Mouse (Mus musculus) ovary, adult 2 months (tissue): ENCODE measurements around the gene Rec8. TPM values are rescaled to one million over a fixed set of nuclear protein-coding genes. Genes with fewer than 3 reads are reported as not detected.

ENCODE experiments used
- polyA plus RNA-seq: library from polyadenylated mRNA; depleted of rRNA; stranded (reverse); fragments of >200 nt; gene quantifications from 2 replicates; pipeline ENCODE4 v1.2.3, GENCODE M21; 2012; rRNA removed

The Rec8 gene
- 6.2 and 9.8 TPM in 2 replicates for polyA plus RNA-seq

DNA sequence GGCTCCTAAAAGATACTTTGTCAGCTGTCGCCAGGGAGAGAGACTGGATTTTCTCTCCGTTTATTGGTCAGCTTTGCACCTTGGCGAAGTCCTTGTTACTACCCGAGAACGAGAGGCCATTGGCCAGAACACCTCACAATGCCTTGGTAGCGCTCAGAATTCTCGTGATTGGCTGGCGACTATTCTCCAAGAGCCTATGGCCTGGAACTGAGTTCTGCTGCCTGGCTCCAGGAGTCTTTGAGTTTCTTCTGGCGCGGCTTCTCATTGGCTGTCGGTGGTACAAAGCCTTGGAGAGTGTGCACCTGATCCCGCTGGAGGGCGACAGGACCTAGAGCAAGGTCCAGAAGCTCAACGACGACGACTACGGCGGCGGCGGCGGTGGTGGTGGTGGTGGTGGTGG is at the start of gene Rec8:
Rec8 (plus strand) TSS at position 216 of the 400 bp plus-strand sequence.

DNA sequence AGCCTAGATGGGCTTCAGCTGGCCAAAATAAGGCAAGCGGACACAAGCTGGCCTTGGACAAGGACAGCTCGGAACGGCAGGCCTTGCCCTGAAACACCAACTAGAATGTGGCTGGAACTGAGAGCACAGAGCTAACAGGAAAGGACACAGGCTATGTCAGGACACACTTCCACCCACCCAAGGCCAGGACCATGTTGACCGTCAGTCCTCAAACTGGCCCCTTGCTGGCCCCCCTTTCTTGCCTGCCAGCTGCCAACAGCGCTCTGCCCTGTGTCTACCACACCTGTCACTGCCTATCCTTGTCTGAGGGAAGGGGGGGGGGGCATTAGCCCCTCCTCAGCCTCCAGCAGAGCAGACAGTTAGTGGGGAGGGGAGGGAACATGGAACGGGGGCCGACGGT is 42.5 kb upstream of the Rec8 start, which contains the start of gene Fitm1:
Fitm1 (plus strand) TSS at position 316 of the 400 bp plus-strand sequence.

DNA sequence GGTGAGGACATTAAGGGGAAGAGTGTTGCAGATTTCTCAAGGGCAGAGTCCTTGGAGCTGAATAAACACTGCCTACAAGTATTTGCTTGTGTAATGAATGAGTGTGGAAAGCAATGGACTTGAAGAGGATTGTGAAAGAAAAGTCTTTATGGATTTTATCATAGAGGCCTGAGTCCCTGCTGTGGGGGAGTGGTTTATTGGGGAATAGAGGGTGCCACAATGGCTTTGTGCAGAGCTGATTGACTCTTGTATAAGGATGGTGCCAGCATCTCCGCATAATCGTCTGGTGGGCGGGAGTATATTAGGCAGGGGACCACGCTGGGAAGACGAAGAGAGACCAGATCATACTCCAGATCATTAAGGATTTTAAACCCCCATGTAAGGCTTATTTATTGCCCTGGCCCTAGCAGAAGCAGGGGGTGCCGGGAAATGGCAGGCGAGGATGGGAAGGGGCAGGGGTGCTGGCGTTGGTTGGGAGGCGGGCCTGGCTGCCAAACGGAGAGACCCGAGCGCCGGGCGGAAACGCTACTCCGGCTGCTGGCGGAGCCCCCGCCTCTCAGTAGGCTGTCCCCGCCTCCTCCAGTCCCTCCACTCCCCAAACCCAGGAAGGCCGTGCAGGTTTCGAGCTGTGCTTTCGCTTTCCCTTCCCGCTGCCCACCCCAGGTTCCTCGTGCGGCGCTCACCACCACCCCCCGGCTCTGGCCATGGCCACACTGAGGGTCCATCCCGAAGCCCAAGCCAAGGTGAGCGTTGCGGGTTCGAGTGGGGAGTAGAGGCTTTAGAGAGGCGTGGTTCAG is 39.8 kb upstream of the Rec8 start, which contains the start of gene Psme1:
Psme1 (plus strand) TSS at position 253 of the 797 bp plus-strand sequence.

DNA sequence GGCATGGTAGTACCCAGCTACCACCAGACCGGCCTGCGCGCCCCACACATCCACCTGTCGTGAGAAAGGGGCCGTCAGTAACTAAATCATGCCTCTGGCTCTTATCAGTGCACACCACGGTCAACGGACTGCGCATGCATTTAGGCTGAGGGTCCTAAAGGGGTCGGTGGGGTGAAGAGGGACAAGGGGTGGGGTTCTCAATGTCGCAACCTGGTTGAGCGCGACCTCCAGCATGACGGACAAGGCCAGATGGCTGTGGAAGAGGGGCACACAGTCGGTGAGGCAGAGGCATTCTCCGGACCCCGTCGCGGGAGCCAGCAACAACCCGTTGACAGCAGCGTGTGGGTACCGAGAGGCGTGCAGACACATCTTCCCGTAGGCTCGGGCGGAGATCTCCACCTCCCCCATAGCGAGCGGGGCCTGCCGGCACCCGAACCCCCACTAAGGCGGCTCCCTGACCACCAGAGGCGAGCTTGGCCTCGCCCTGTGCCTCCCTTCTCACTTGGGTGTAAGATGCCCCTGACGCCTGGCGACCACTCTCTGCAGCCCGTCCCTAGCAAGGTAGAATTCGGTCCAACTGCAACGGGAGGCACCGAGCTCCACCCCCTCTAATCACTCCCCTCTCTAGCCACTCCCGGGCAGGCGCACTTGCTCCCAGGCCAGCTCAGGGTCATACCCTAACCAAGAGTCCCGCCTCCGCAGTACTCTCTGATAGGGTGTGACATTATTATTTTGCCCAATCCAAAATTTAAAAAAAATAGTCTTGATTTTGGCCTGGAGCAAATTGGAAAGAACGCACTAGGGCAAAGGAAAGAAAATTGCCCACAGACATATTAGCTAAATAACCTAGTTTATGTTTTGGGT is 32.9 kb upstream of the Rec8 start, which contains the start of gene Emc9:
Emc9 (minus strand) TSS at position 601 of the 864 bp plus-strand sequence.

DNA sequence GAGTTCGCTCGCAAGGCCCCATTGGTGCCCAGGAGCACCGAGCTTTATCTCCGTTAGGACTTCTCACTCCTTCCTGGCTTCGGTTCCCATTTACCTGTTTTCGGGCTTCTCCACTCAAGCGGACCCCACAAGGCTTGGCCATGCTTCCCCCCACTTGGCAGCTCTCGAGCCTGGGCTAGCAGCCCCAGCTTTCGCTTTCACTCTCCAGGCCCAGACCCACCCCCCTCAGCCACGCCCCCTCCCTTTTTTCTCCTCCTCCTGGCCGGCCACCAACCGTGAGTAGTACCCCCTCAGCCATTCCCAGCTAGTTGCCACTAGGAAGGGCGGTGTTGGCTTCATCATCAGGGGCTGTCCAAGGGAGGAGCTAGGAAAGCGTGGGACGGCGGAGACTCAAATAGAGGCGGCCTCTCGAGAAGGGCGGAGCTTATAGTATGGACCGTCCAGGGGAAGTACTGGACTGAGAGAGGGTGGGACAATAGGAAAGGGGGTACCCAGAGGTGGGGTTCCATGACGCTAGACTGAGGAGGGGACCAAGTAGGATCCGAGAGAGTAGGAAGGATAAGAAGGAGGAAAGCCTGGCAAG is 27.0 kb upstream of the Rec8 start, which contains the start of gene Psme2:
Psme2 (minus strand) TSS at position 366 of the 583 bp plus-strand sequence.

DNA sequence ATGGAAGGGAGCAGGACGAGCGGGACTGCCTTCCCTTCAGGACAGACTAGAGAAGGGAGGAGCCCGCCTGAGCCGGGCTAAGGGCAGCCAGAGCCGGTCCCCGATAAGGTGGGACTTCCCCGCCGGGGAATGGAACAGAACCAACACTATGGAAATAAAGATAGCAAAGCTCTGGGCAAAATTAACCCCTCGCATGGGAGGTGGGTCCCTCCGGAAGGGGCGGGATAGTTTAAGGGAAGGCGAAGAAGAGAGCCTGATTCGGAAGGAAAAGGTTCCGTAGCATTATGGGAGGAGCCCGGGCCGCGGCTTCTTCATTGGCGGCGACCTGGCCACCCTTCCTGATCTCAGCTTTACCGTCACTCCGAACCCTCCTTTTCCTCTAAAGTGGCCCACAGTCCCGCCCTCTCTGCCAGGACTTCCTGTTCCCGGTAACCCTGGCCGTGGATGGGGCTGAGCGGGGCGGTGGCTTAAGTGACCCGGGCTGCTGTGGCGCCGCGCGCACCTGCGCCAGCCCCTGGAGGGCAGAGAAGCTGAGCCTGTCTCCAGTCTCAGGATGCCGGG is 26.4 kb upstream of the Rec8 start, which contains the start of gene Rnf31:
Rnf31 (plus strand) TSS at position 378 of the 561 bp plus-strand sequence.

DNA sequence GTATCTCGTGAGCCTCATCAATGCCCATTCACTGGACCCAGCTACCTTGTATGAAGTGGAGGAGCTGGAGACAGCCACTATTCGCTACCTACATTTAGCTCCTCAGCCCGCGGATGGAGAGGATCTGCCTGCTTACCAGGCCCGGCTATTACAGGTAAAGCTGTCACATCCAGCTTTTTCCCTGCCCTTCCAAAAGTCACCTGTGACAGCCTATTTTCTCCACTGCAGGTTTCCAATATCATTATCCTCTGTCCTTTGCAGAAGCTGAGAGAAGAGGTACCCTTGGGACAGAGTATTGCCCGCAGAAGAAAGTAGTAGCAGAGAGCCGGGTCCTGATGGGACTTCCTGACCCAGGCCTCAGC is 14.6 kb upstream of the Rec8 start, which contains the start of gene Irf9:
Irf9 (plus strand) TSS at position 301 of the 362 bp plus-strand sequence.

DNA sequence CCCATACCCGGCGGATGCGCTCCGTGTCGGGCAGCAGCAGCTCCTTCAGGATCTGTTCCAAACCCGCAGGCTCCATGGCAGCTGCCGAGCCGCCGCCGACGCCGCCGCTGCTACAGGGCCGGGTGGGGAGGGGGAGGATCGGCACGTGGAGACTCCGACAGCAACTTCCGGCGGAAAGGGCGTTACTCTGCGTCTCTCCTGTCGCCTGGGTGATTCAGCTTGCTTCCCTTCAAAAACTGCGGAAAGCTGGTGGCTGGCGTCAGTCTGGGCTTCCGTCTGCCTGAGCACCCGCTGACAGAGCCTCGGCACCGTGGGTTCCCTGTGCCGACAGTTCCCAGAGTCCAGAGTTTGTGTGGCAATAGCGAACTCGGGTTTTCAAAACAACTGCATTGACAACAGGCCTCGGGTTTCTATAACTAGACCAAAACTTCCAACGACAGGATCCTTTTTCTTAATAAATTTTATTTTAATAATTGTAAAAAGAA is 17.7 kb downstream of the Rec8 start, which contains the start of gene Ipo4:
Ipo4 (minus strand) TSS at position 435 of the 485 bp plus-strand sequence.

DNA sequence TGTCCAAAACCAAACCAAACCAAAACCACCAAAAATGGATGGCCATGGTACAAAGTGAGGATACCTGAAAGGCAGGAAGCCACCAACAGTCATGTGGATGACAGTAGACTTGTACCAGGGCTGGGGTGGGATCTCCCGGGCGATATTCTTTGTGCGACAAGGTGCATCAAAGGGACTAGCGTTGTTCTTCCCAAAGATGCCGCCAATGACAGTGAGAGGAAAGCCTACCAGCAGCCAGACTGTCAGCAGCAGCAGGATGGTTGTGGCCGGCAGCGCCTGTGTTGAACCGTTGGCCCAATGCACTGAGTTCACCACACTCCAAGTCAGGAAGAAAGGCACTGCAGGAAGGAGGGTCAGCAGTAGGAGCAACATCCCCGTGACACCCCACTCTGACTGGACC is 20.0 kb downstream of the Rec8 start, which contains the start of gene Gm49378:
Gm49378 (minus strand) TSS at position 101 of the 400 bp plus-strand sequence.

DNA sequence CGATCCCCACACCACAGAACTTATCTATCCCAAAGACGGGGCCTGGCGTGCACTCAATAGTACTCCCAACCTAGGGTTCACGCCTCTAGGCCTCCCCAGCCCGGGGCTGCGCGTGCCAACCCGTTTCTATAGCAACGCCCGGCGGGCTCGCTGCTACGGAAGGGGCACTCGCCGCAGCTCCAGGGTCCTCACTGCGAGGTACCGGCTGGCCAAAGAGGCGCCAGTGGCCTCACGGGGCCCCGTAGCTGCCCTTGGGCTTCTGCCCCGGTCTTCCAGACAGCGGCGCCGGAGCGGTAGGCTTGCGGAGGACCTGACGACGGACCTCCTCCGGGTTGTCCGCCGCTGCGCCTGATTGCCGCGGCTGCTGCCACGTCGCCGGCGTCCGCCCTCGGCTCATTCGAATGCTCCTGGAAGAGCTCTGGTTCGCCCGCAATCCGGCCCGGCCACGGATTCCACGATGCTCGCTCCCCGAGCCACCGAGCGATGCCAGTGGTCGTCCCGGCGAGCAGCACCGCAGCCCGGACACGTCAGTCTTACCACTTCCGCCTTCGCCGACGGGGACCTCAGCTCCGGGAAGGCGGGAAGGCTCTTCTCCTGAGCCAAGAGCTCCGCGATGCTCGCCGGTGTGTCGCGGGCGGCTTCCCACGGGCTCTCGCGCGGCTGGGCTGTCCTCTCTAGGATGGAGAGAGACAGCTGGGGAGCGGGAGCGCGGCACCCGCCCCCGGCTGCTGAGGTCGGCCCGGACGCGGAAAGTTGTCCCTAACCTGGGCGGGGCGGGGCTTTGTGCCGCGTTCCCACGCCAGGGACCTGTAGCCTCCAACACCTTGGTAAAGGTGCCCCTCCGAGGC is 25.4 kb downstream of the Rec8 start, which contains the start of gene Tm9sf1:
Tm9sf1 (minus strand) TSS at position 747 of the 848 bp plus-strand sequence.

DNA sequence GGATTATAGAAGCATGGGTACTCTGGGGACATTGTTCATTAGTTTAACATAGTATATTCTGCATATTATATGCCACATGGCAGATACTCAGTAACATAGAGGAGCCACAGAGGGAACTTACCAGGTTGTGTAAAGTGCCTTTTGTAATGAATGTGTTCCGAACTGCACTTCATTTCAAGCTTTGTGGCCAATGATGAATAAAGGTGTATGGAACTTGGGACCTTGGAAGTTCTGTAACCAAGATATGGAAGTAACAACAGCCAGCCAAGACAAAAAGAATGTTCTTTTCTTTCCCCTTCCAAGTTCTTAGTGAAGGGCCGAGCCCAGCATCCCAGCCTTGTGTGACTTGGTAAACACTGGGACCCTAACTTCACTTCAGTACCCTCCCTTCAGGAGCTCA is 32.0 kb downstream of the Rec8 start, which contains the start of gene Tssk4:
Tssk4 (plus strand) TSS at position 301 of the 400 bp plus-strand sequence.

DNA sequence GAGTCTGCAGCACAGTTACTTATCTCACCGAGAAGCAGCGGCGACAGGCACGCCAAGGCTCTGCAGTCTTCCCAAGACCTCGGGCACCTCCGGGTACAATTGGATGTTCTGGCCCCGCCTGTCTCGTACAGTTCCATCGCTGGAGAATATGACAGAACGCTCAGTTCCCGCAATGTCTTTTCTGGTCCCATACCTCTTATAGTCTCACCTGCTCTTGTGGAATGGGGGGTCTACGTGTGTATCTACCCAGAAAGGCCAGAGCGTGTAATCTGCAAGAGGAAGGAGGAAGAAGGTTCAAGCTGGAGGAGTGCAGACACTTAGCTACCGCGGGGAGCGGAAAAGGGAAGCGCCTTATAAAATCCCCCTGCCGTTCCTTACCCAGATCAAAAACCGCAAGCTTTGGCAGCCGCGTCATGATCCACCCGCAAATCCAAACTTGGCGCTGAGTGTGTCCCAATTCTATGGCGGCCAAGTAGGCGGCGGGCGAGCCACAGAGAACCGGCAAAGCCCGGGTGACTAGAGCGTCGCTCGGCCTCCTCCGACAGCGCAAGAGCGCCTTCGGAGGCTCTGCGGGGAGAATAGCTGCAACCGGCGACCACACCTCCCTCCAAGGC is 42.2 kb downstream of the Rec8 start, which contains the start of gene Mdp1:
Mdp1 (minus strand) TSS at position 549 of the 614 bp plus-strand sequence.

DNA sequence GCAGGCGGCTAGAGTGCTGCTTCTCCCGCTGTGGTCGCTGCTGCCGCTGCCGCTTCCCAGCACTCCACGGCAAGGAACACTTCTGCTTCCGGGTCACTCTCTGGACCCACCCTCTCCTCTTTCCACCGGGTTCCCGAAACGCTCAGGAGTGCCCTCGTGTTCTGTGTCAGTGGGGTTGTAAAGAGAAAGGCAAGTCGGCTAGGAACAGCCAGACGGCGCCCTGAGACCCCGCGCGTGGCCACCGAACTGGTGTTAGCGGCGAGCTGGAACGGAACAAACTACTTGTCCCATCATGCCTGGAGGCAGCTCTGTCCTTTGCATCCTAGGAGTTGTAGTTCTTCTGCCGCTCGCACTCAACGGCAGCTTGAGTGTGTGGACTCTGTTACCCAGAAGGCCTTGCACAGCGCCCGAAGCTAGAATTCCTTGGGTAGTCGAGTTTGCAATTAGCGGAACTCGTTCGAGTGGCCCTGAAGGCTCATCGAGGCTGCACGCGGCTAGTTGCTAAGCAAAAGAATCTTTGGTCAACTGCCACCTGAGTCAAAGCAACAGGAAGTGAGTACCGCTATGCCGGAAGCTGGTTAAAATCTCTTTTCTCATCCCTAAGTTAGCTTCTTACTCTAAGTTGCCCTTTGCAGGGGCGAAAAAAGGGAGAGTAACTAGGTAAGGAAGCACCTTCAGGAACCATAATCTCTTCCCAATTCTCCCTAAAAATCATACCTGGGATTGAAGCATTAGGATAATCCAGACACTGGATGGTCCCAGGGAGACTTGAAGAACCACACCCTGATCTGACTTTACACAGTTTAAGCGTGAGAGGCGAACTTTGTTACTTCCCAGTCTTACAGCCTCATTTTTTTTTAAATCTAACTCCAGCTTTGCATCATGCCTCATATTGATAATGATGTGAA is 54.2 kb downstream of the Rec8 start, which contains the start of the genes Gmpr2 and Nedd8:
Gmpr2 (plus strand) TSS at position 109 of the 908 bp plus-strand sequence.
Nedd8 (minus strand) TSS at position 292 of the 908 bp plus-strand sequence.

Other genes with a start within 250 kb of the Rec8 start
- 33.2 and 44.9 TPM in 2 replicates for gene Dhrs4, start 139.3 kb upstream of the Rec8 start, polyA plus RNA-seq
- gene Carmil3, start 127.4 kb upstream of the Rec8 start, polyA plus RNA-seq = 30.9 and 45.4 TPM in 2 replicates
- gene Cpne6, start 107.6 kb upstream of the Rec8 start, polyA plus RNA-seq = 0.11 and 0.29 TPM in 2 replicates
- 0.25 and 0.51 TPM in 2 replicates for gene Nrl, start 93.1 kb upstream of the Rec8 start, polyA plus RNA-seq
- 114 and 117 TPM in 2 replicates for gene Pck2, start 77.8 kb upstream of the Rec8 start, polyA plus RNA-seq
- gene Dcaf11, start 58.0 kb upstream of the Rec8 start, polyA plus RNA-seq = 107 and 112 TPM in 2 replicates
- 1.3 and 2.9 TPM in 2 replicates for gene A730061H03Rik, start 57.6 kb upstream of the Rec8 start, polyA plus RNA-seq
- gene Fitm1, start 42.4 kb upstream of the Rec8 start, polyA plus RNA-seq = 1.9 and 2.0 TPM in 2 replicates
- 58.3 and 96.0 TPM in 2 replicates for gene Psme1, start 39.9 kb upstream of the Rec8 start, polyA plus RNA-seq
- gene Emc9, start 32.7 kb upstream of the Rec8 start, polyA plus RNA-seq = 19.9 and 28.3 TPM in 2 replicates
- gene Psme2, start 26.9 kb upstream of the Rec8 start, polyA plus RNA-seq = 46.8 and 51.0 TPM in 2 replicates
- 42.3 and 49.7 TPM in 2 replicates for gene Rnf31, start 26.3 kb upstream of the Rec8 start, polyA plus RNA-seq
- 65.1 and 79.5 TPM in 2 replicates for gene Irf9, start 14.5 kb upstream of the Rec8 start, polyA plus RNA-seq
- 164 and 192 TPM in 2 replicates for gene Ipo4, start 17.9 kb downstream of the Rec8 start, polyA plus RNA-seq
- 26.7 and 33.9 TPM in 2 replicates for gene Gm49378, start 19.9 kb downstream of the Rec8 start, polyA plus RNA-seq
- gene Tm9sf1, start 25.8 kb downstream of the Rec8 start, polyA plus RNA-seq = 122 and 137 TPM in 2 replicates
- gene Tssk4, start 32.1 kb downstream of the Rec8 start, polyA plus RNA-seq = 0.90 and 1.4 TPM in 2 replicates
- 16.1 and 21.4 TPM in 2 replicates for gene Mdp1, start 42.5 kb downstream of the Rec8 start, polyA plus RNA-seq
- gene Gmpr2, start 53.9 kb downstream of the Rec8 start, polyA plus RNA-seq = 13.6 and 17.9 TPM in 2 replicates
- gene Nedd8, start 54.1 kb downstream of the Rec8 start, polyA plus RNA-seq = 199 and 293 TPM in 2 replicates
- 10.7 and 14.9 TPM in 2 replicates for gene Tinf2, start 63.8 kb downstream of the Rec8 start, polyA plus RNA-seq
- gene Tgm1, start 95.9 kb downstream of the Rec8 start, polyA plus RNA-seq = 1.5 and 1.9 TPM in 2 replicates
- 47.9 and 58.1 TPM in 2 replicates for gene Rabggta, start 104.2 kb downstream of the Rec8 start, polyA plus RNA-seq
- gene Dhrs1, start 127.7 kb downstream of the Rec8 start, polyA plus RNA-seq = 42.0 and 65.0 TPM in 2 replicates
- gene Nop9, start 127.7 kb downstream of the Rec8 start, polyA plus RNA-seq = 14.0 and 19.1 TPM in 2 replicates
- gene Cideb, start 140.4 kb downstream of the Rec8 start, polyA plus RNA-seq = 1.9 TPM in 2 replicates
- 0.84 and 1.5 TPM in 2 replicates for gene Ltb4r2, start 143.4 kb downstream of the Rec8 start, polyA plus RNA-seq
- gene Ltb4r1, start 147.9 kb downstream of the Rec8 start, polyA plus RNA-seq = 2.2 and 2.8 TPM in 2 replicates
- 16.8 and 28.3 TPM in 2 replicates for gene Adcy4, start 166.1 kb downstream of the Rec8 start, polyA plus RNA-seq
- 9.8 and 12.0 TPM in 2 replicates for gene Ripk3, start 170.8 kb downstream of the Rec8 start, polyA plus RNA-seq
- gene Nfatc4, start 205.1 kb downstream of the Rec8 start, polyA plus RNA-seq = 48.6 and 49.5 TPM in 2 replicates
- gene Nynrin, start 236.0 kb downstream of the Rec8 start, polyA plus RNA-seq = 16.1 and 17.4 TPM in 2 replicates